Mouse (Mus musculus) central nervous system, embryonic 18 days (tissue): ENCODE measurements around the gene 4833423E24Rik. TPM values are rescaled to one million over a fixed set of nuclear protein-coding genes. Genes with fewer than 3 reads are reported as not detected.

Experiments used
- polyA plus RNA-seq: library from polyadenylated mRNA; depleted of rRNA; stranded (reverse); fragments of >200 nt; gene quantifications from 2 replicates; pipeline ENCODE4 v1.2.3, GENCODE M21; 2012; rRNA removed

Gene 4833423E24Rik
- 0.12 and 0.29 TPM in 2 replicates for polyA plus RNA-seq

DNA sequence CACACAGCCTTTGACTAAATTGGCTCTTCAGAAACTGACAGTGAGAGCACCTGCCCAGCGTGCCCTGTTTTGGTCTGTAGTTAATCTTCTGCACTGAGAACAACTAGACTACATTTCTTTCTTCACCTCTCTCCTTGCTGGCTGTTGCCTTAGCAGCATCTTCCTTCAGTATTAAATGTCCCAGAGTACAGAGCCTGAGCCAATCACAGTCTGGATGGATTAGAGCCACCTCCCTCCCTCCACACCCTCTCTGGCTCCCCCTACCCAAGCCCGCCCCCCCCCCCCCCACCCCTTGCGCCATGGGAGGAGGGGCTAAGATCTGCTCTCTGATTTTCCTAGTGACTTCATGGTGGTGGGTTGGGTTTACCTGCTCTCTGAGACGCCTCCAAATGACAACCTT, at the start of gene 4833423E24Rik:
Gene 4833423E24Rik (minus strand): TSS at position 146 of the 400 bp plus-strand sequence.

GRCm38 (mm10) chr2:85443539-85443938, 75.3 kb downstream of the 4833423E24Rik start, which contains the start of gene Olfr995:
TSS of gene Olfr995 (minus strand) at chr2:85443639.

DNA sequence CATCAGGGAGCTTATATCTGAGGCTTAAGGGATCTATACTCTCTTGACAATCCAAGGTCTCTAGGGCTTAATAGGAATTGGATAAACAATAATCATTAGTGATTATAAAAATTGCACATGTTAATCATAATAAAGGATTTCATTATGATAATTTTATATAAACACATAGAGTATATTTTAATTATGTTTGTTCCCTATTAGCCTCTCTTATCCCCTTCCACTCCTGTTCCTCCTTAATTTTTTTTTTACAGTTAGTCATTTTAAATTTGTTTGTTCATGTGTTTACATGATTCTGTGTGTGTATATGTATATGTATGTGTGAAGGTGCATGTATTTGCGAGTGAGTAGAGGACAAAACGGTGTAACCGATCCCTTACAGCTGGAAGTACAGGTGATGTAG, 82.5 kb downstream of the 4833423E24Rik start, which contains the start of gene Olfr994:
Gene Olfr994 (minus strand): TSS at position 101 of the 400 bp plus-strand sequence.

Other genes starting within 250 kb of the 4833423E24Rik start
- not detected in 2 replicates for gene Olfr987, start 179.7 kb downstream of the 4833423E24Rik start, polyA plus RNA-seq
- not detected in 2 replicates for gene Olfr988, start 155.8 kb downstream of the 4833423E24Rik start, polyA plus RNA-seq
- not detected in 2 replicates for gene Olfr992, start 109.6 kb downstream of the 4833423E24Rik start, polyA plus RNA-seq
- gene Olfr993, start 104.1 kb downstream of the 4833423E24Rik start, polyA plus RNA-seq, result not detected in 2 replicates
- gene Olfr994, start 82.6 kb downstream of the 4833423E24Rik start, polyA plus RNA-seq, result not detected in 2 replicates
- gene Olfr995, start 75.4 kb downstream of the 4833423E24Rik start, polyA plus RNA-seq, result not detected in 2 replicates
- gene Olfr996, start 60.2 kb upstream of the 4833423E24Rik start, polyA plus RNA-seq, result not detected in 2 replicates
- gene Olfr998, start 69.9 kb upstream of the 4833423E24Rik start, polyA plus RNA-seq, result not detected in 2 replicates
- gene Olfr1000, start 92.9 kb upstream of the 4833423E24Rik start, polyA plus RNA-seq, result not detected in 2 replicates
- not detected in 2 replicates for gene Olfr1002, start 131.7 kb upstream of the 4833423E24Rik start, polyA plus RNA-seq
- not detected in 2 replicates for gene Olfr154, start 145.4 kb upstream of the 4833423E24Rik start, polyA plus RNA-seq
- gene Olfr1006, start 159.7 kb upstream of the 4833423E24Rik start, polyA plus RNA-seq, result not detected in 2 replicates
- not detected in 2 replicates for gene Olfr1008, start 170.4 kb upstream of the 4833423E24Rik start, polyA plus RNA-seq
- not detected in 2 replicates for gene Olfr1009, start 196.4 kb upstream of the 4833423E24Rik start, polyA plus RNA-seq
- gene Olfr1012, start 243.7 kb upstream of the 4833423E24Rik start, polyA plus RNA-seq, result not detected in 2 replicates
- gene Olfr1013, start 248.1 kb upstream of the 4833423E24Rik start, polyA plus RNA-seq, result not detected in 2 replicates